Mouse (Mus musculus): ENCODE measurements around the gene Olfr70. TPM values are rescaled to one million over a fixed set of nuclear protein-coding genes. Genes with fewer than 3 reads are reported as not detected.

The Olfr70 gene
- polyA plus RNA-seq, 1 experiment from 2014 or later: not detected

GRCm38 (mm10) chr4:43655656-43656338, 44.8 kb downstream of the Olfr70 start:
- DNase-seq (ENCODE audit: low spot score): no peak

GRCm38 (mm10) chr4:43653161-43654015, 47.2 kb downstream of the Olfr70 start, which contains the start of gene Spag8:
Gene Spag8 (minus strand): TSS chr4:43653594.
- peaks cover 8% of the 10 kb centered on the region; the same call in 1 of the 2 replicates for H3K36me3 ChIP-seq (ENCODE audit: control insufficient read depth, insufficient read depth, low read length)
- DNase-seq (ENCODE audit: low spot score) (peak; percentile 67), ATAC-seq (replicated peaks; ENCODE audit: low FRiP score) (peak; percentile 56)
- no peaks in the 10 kb centered on the region for H3K27me3 ChIP-seq (replicated peaks; ENCODE audit: control insufficient read depth, insufficient read depth, low read length)
- peak within 1 kb of the TSS; percentile 62 for H3K4me2 ChIP-seq
- peaks cover 5% of the 10 kb centered on the region for H3K4me1 ChIP-seq (replicated peaks; ENCODE audit: control insufficient read depth, insufficient read depth, low read length)
- 12% methylated on average over 24 of the region's 24 CpGs for WGBS
- H3K9me3 ChIP-seq (ENCODE audit: control insufficient read depth, low read length): peaks cover 3% of the 10 kb centered on the region; the same call in 1 of the 2 replicates
- no peak within 1 kb of the TSS; the same call in 1 of the 2 replicates for H3K27ac ChIP-seq (ENCODE audit: low read depth, low read length)
- 0 out of 2 replicates have a peak within 1 kb of the TSS, but pooled peaks have one; percentile 46 for H3K9ac ChIP-seq (ENCODE audit: low read depth, low read length)
- H3K4me3 ChIP-seq (ENCODE audit: low read depth, low read length): peak within 1 kb of the TSS; percentile 41

More at GRCm38 (mm10) chr4:43655656-43656338, 44.8 kb downstream of the Olfr70 start:
- WGBS: 8% methylated on average over 33 of the region's 34 CpGs
- peak overlapping the region; percentile 91 for H3K4me2 ChIP-seq
- no peaks in the 10 kb centered on the region for H3K36me3 ChIP-seq (ENCODE audit: control insufficient read depth, insufficient read depth, low read length)
- ATAC-seq (replicated peaks; ENCODE audit: low FRiP score): peak; percentile 33
- peaks cover 5% of the 10 kb centered on the region for H3K4me1 ChIP-seq (replicated peaks; ENCODE audit: control insufficient read depth, insufficient read depth, low read length)
- H3K27me3 ChIP-seq (replicated peaks; ENCODE audit: control insufficient read depth, insufficient read depth, low read length): no peaks in the 10 kb centered on the region
- no peaks in the 10 kb centered on the region for H3K9me3 ChIP-seq (ENCODE audit: control insufficient read depth, low read length)
- peak overlapping the region; percentile 90 for H3K4me3 ChIP-seq (ENCODE audit: low read depth, low read length)
- peak overlapping the region; percentile 96 for H3K9ac ChIP-seq (ENCODE audit: low read depth, low read length)
- H3K27ac ChIP-seq (ENCODE audit: low read depth, low read length): peak overlapping the region; percentile 77

- ATAC-seq (replicated peaks; ENCODE audit: low FRiP score) (no peak), DNase-seq (ENCODE audit: low spot score) (no peak)
- WGBS: 86% methylated on average over 4 of the region's 4 CpGs
- peaks cover 8% of the 10 kb centered on the region; the same call in 1 of the 2 replicates for H3K36me3 ChIP-seq (ENCODE audit: control insufficient read depth, insufficient read depth, low read length)
- H3K27me3 ChIP-seq (replicated peaks; ENCODE audit: control insufficient read depth, insufficient read depth, low read length): no peaks in the 10 kb centered on the region
- no peak overlapping the region for H3K27ac ChIP-seq (ENCODE audit: low read depth, low read length)
- H3K9ac ChIP-seq (ENCODE audit: low read depth, low read length): no peak overlapping the region
- peaks cover 3% of the 10 kb centered on the region; the same call in 1 of the 2 replicates for H3K9me3 ChIP-seq (ENCODE audit: control insufficient read depth, low read length)
- peak overlapping the region; percentile 62 for H3K4me2 ChIP-seq
- peak overlapping the region; percentile 41 for H3K4me3 ChIP-seq (ENCODE audit: low read depth, low read length)
- H3K4me1 ChIP-seq (replicated peaks; ENCODE audit: control insufficient read depth, insufficient read depth, low read length): peaks cover 5% of the 10 kb centered on the region
These were observed 47.9 kb downstream of the Olfr70 start for GRCm38 (mm10) chr4:43652726-43653125.

- peaks cover 8% of the 10 kb centered on the region; the same call in 1 of the 2 replicates for H3K36me3 ChIP-seq (ENCODE audit: control insufficient read depth, insufficient read depth, low read length)
- peaks cover 3% of the 10 kb centered on the region; the same call in 1 of the 2 replicates for H3K4me1 ChIP-seq (replicated peaks; ENCODE audit: control insufficient read depth, insufficient read depth, low read length)
- DNase-seq (ENCODE audit: low spot score) (no peak), ATAC-seq (replicated peaks; ENCODE audit: low FRiP score) (no peak)
- no peak overlapping the region for H3K4me2 ChIP-seq
- no peak overlapping the region for H3K9ac ChIP-seq (ENCODE audit: low read depth, low read length)
- peaks cover 3% of the 10 kb centered on the region; the same call in 1 of the 2 replicates for H3K9me3 ChIP-seq (ENCODE audit: control insufficient read depth, low read length)
- no peak overlapping the region for H3K4me3 ChIP-seq (ENCODE audit: low read depth, low read length)
- WGBS: 83% methylated on average over 3 of the region's 3 CpGs
- H3K27ac ChIP-seq (ENCODE audit: low read depth, low read length): no peak overlapping the region
- no peaks in the 10 kb centered on the region for H3K27me3 ChIP-seq (replicated peaks; ENCODE audit: control insufficient read depth, insufficient read depth, low read length)
These were observed 50.8 kb downstream of the Olfr70 start for GRCm38 (mm10) chr4:43649783-43650182.

Other genes with a start within 250 kb of the Olfr70 start
- 1.2 and 1.3 TPM in 2 replicates for gene Cd72, start 246.2 kb downstream of the Olfr70 start, polyA plus RNA-seq (2014; fragmentation: Nextera tagmentation; extraction: Ambion mirVana)
- not detected in 2 replicates for gene Sit1, start 217.1 kb downstream of the Olfr70 start, polyA plus RNA-seq (2014; fragmentation: Nextera tagmentation; extraction: Ambion mirVana)
- 60.3 and 60.5 TPM in 2 replicates for gene Ccdc107, start 207.9 kb downstream of the Olfr70 start, polyA plus RNA-seq (2014; fragmentation: Nextera tagmentation; extraction: Ambion mirVana)
- 45.1 and 46.1 TPM in 2 replicates for gene Arhgef39, start 201.1 kb downstream of the Olfr70 start, polyA plus RNA-seq (2014; fragmentation: Nextera tagmentation; extraction: Ambion mirVana)
- 1.5 and 2.0 TPM in 2 replicates for gene Car9, start 193.8 kb downstream of the Olfr70 start, polyA plus RNA-seq (2014; fragmentation: Nextera tagmentation; extraction: Ambion mirVana)
- gene Tpm2, start 177.0 kb downstream of the Olfr70 start, polyA plus RNA-seq (2014; fragmentation: Nextera tagmentation; extraction: Ambion mirVana): 46.4 and 51.2 TPM in 2 replicates
- gene Creb3, start 138.5 kb downstream of the Olfr70 start, polyA plus RNA-seq (2014; fragmentation: Nextera tagmentation; extraction: Ambion mirVana): 29.6 and 31.3 TPM in 2 replicates
- gene Tln1, start 138.1 kb downstream of the Olfr70 start, polyA plus RNA-seq (2014; fragmentation: Nextera tagmentation; extraction: Ambion mirVana): 66.4 and 68.4 TPM in 2 replicates
- gene Rgp1, start 122.1 kb downstream of the Olfr70 start, polyA plus RNA-seq (2014; fragmentation: Nextera tagmentation; extraction: Ambion mirVana): 18.4 and 22.9 TPM in 2 replicates
- gene Gba2, start 121.9 kb downstream of the Olfr70 start, polyA plus RNA-seq (2014; fragmentation: Nextera tagmentation; extraction: Ambion mirVana): 18.8 and 20.3 TPM in 2 replicates
- gene Msmp, start 116.3 kb downstream of the Olfr70 start, polyA plus RNA-seq (2014; fragmentation: Nextera tagmentation; extraction: Ambion mirVana): 0.75 and 2.2 TPM in 2 replicates
- gene Npr2, start 68.9 kb downstream of the Olfr70 start, polyA plus RNA-seq (2014; fragmentation: Nextera tagmentation; extraction: Ambion mirVana): 3.2 and 4.5 TPM in 2 replicates
- 0.30 and 1.5 TPM in 2 replicates for gene Spag8, start 47.2 kb downstream of the Olfr70 start, polyA plus RNA-seq (2014; fragmentation: Nextera tagmentation; extraction: Ambion mirVana)
- 87.8 and 88.0 TPM in 2 replicates for gene Hint2, start 44.3 kb downstream of the Olfr70 start, polyA plus RNA-seq (2014; fragmentation: Nextera tagmentation; extraction: Ambion mirVana)
- gene Tmem8b, start 31.8 kb downstream of the Olfr70 start, polyA plus RNA-seq (2014; fragmentation: Nextera tagmentation; extraction: Ambion mirVana): 0.84 and 1.1 TPM in 2 replicates
- 2.2 and 2.3 TPM in 2 replicates for gene Fam221b, start 31.7 kb downstream of the Olfr70 start, polyA plus RNA-seq (2014; fragmentation: Nextera tagmentation; extraction: Ambion mirVana)
- not detected in 2 replicates for gene Olfr71, start 9.4 kb upstream of the Olfr70 start, polyA plus RNA-seq (2014; fragmentation: Nextera tagmentation; extraction: Ambion mirVana)
- gene Hrct1, start 26.4 kb upstream of the Olfr70 start, polyA plus RNA-seq (2014; fragmentation: Nextera tagmentation; extraction: Ambion mirVana): 0.25 and 0.45 TPM in 2 replicates
- 0.13 TPM in 1 of 2 replicates, not detected in the other for gene Spaar, start 29.2 kb upstream of the Olfr70 start, polyA plus RNA-seq (2014; fragmentation: Nextera tagmentation; extraction: Ambion mirVana)
- gene Olfr159, start 70.2 kb upstream of the Olfr70 start, polyA plus RNA-seq (2014; fragmentation: Nextera tagmentation; extraction: Ambion mirVana): not detected in 2 replicates
- not detected in 2 replicates for gene Olfr156, start 123.1 kb upstream of the Olfr70 start, polyA plus RNA-seq (2014; fragmentation: Nextera tagmentation; extraction: Ambion mirVana)
- gene Olfr157, start 139.4 kb upstream of the Olfr70 start, polyA plus RNA-seq (2014; fragmentation: Nextera tagmentation; extraction: Ambion mirVana): not detected in 2 replicates
- not detected in 2 replicates for gene Olfr155, start 150.8 kb upstream of the Olfr70 start, polyA plus RNA-seq (2014; fragmentation: Nextera tagmentation; extraction: Ambion mirVana)
- gene Reck, start 174.7 kb upstream of the Olfr70 start, polyA plus RNA-seq (2014; fragmentation: Nextera tagmentation; extraction: Ambion mirVana): 9.1 and 9.6 TPM in 2 replicates